Mouse (Mus musculus) urinary bladder, adult 18-20 months (tissue): ENCODE results near the gene Rbm8a2.

ENCODE experiments used
- DNase-seq, 2 experiments: peaks; one replicate each; pipeline ENCODE4 v3.0.0; 2022; ENCODE audit warnings: low spot score in 2 of 2, mixed read lengths in 2 of 2

Gene Rbm8a2

GRCm38 (mm10) chr1:175931391-175931790, 47.5 kb downstream of the Rbm8a2 start:
- no peak for DNase-seq
